Mouse (Mus musculus) telencephalon, adult 2 months (tissue): ENCODE measurements around the gene Bach2.

Experiments used
- DNase-seq: peaks from one replicate; pipeline ENCODE4 v3.0.0-alpha.2; 2011; ENCODE audit warnings: low read depth, low spot score

Gene Bach2

DNA sequence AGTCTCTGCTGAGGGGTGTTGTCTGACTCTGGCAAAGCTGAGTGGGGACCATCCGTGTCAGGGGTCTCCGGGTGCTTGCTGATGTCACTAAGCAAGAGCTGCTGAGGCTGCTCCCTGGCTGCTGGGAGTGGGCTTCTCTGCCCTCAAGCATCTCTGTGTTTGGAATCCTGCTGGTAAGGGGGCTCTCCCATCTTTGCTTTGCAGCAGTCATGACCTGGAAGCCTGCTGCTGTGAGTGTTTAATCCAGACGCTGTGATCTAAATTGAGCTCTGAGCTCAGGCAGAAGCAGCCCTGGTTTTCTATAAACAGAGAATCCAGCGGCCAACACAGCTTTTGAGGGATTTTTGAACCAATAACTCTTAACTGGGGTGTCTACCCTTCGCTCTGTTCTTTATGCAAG, 89.0 kb downstream of the Bach2 start:
- DNase-seq, result no peak

DNA sequence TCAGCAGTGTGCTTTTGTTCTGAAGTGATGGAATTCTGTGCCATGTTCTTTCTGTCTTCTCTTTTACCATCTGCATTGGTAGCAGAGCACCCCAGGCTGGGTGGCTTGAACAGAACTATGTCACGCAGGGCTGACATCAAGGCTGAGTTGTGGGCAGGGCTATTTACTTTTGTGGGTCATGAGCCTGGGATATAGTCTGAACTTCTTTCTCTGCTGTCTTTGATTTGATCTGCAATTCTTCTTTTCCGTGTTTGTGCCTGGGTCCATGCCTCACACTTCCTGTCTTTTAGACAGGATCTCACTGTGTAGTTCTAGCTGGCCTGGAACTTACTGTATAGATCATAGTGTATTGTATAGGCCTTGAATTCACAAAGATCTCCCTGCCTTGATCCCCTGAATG, 90.0 kb downstream of the Bach2 start:
- DNase-seq, result no peak

DNA sequence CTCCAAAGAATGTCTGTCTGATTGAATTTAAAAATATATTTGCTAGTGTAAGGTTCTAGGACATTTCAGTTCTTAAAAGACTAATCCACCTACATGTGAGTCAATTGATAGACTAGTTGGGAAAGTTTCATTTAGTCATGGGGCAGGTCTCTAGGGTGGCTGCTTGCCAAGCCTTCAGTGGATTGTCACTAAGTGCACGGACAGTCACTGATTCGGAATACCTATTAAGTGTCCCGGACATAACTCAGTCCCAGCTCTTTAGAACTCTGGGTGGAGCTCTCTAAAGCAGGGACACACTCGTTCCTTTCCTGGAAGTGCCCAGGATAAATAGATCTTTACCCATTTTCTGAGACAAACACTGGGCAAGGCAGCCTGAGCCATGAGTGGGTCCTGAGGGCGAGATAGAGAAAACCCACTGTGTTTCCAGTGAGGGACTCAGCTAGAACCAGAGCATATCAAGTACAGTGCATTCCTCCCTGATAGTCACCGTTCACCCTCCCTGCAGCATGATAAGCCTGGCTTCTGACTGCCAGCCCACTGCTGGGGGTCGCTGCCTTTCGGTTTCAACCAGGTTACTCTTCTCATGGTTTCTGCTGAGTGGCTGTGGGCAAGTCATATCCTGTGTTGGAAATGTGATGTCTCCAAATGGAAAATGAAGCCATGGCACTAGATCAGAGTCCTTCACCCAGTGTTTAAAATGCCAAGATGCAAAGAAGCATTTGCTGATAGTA, 92.1 kb downstream of the Bach2 start:
- no peak for DNase-seq

DNA sequence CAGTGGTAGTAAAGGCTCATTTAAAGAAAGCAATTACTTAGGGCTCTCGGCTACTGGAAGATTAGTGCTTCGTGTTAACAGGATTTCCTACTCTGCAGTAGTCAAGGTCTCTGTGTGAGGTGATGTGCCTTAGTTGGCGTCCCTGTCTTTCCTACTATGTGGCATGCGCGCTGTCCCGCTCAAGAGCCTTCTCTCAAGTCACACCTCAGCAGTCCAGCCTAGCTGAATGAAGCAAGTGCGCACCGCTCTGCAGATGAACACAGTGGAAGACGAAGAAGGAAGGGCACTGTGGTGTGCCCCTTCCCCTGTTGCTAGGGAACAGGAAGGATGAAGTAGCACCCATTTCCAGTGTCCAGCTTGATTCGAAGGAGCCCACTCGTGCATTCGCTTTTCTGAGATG, 93.4 kb downstream of the Bach2 start:
- no peak for DNase-seq

DNA sequence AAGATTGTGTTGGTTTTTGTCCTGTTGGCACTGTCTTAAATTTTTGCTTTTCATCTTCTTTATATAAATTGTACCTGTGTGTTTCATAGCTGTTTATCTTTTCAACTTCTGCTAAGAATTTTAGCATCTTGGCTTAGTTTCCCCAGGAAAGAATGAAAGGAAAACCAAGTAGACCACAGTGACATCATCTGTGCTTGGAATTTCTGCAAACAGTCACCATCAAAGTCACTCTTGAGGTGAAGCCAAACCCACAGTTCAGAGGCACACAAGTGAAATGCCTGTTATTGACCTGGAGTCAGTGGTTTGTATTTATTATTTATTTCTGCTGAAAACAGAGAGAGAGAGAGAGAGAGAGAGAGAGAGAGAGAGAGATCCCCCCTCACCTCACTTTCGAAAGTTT, 95.5 kb downstream of the Bach2 start:
- DNase-seq, result no peak

DNA sequence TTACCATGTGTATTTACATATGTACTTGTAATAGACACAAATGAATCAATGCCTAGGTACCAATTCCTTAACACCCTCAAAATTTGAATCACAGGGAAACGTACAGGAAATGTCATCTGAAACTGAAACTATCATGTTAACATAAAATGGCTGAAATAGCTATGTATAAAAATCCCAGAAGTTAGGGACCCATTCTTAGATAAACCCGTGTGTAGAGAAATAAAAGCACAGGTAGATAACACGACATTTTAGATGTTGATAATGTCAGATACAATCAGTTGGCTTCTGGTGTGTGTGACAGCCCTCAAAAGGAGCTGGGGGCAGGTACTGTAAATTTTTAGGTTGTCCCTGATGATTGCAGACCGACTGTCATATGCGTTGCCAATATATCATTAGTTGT, 96.2 kb downstream of the Bach2 start:
- DNase-seq, result no peak

DNA sequence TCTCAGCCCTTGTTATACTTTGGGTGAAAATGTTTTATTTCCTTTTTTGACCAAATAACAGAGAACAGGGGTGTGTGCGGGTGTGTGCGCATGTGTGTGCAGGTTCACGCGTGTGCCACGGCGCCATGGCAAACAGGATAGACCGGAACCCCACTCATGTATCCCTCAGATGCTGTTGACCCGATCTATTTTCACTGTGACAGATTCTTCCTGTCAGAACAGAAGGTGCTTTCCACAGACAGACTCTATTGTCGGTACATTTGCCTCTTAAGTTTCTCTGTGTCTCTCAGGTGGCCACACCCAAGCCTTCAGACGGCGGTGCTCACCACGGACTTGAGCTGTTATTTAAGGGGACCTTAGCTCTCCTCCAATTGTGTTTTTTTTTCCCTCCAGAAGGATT, 97.1 kb downstream of the Bach2 start:
- DNase-seq, result no peak

DNA sequence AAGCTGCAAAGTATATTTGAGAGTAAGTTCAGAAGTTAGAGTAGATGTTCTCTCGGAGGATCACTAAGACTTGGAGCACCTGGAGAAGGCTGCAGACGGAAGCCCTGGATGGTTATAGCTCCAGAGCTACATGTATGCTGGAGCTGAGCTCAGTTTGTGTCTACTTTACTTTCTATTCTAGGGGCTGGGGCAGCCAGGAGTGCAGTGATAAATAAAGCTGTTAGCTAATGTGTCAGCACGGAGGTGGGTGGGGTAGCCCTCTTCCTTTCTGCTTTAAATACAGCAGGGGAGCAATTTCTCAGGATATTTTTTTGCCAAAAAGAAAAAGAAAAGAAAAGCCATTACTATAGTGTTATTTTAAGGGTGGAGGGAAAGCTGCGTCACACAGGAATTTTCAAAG, 98.0 kb downstream of the Bach2 start:
- DNase-seq, result no peak

DNA sequence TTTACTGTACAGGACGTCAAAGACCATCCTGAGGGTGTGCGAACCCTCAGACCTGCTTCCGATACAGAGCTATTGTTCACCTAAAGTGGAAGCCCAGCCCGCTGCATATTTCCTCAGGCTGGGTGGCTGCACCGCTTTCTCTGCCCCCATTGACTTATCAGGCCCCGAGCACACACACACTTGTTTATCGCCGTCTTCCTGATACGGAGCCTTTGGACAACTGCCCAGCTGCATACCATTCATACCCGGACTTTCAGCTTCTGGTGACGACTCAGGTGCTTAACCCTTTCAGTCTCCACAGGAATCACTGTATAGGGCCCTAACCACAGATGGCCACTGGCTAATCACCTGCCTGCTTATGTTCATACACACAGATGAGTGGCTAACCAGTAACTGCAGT, 99.0 kb downstream of the Bach2 start:
- DNase-seq, result no peak

DNA sequence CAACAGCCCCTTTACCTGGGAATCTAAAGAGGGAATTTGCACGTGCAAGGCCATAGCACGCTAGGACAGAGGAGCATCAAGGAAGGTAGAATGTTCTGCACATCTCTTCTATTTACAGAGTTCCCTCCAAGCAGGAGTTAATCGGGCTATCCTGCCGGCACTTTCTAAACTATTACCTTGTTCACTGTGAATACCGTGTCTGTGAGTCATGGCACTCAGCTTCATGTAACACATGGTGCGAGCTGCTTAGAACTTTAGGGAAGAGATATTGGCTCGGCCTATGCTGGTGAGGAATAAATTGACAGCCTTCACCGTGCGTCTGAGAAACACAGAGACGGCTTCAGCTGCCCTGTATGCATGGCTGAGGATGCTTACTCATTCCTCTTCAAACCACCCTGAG, 99.8 kb downstream of the Bach2 start:
- DNase-seq, result no peak

DNA sequence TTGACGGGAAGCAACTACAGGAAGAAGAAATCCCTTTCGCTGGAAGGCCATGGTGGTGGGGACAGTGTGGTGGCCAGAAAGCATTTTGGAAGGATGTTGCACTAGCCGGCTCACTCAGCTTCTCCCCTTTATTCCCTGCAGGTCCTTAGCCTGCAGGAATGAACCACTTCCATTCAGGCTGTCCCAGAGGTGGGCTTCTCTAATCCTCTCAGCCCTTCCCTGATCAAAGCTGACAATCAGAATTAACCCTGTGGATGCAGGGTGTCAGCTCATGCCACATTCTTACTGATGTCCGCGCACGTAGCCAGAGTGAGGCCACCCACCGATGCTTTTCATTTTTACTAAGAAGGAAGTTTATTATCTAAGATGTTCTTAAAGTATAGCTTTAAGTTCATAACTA, 102.2 kb downstream of the Bach2 start:
- DNase-seq, result no peak

DNA sequence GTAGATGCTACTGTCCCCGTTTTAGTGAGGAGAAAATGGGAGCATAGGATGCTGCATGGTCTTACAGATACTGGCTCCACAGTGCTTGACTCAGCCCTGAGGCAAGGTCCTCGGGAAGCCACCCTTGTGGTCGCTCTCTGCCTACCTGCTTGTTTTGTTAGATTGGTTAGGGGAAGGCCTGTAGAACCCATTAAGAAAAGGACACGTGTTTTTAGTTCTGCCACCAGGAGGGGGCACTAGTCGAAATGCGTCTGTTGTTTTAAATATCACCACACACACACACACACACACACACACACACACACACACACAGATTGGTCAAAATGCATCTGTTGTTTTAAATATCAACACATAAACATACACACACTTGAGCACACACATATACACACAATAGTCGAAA, 103.7 kb downstream of the Bach2 start:
- no peak for DNase-seq

DNA sequence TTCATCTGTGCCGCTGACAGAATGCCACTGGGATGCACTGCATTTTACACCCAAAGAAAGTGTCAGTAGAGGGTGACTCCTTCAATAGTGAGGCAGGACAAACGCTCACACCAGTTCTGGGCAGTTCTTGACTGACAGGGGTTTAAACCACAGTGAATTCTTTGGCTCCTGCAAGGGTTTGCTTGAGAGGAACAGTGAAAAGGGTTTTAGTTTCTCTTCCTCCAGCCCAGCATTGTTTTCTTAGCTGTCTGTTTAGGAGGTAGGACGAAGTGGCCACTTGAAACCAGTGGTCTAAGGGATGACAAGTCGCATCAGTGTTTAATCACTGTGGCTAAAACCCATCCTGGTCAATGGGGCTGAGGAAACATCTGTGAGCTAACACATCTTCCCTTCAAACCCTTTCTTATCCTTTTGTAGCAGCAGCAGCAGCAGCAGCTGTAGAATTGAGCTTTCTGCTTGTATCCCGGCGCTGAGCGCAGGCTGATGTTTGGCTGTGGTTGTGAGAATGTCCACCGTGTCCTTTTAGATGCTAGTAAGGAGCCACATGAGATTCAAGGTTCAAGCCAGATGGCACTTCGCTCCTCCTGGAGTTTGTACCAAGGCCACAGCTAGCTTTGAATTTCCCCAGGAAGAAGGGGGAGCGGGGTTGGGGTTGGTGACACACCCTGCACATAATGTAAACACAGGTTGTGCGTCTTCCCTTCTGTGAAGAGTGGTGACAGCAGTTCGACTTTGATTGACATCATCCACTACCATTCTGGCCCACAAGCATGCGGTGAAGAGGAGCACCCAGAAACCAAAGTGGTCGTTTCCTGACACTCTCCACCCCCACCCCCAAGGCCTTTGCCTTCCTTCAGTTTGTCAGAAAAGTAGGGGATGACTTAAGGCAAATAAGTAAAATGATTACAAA, 104.9 kb downstream of the Bach2 start:
- no peak for DNase-seq

DNA sequence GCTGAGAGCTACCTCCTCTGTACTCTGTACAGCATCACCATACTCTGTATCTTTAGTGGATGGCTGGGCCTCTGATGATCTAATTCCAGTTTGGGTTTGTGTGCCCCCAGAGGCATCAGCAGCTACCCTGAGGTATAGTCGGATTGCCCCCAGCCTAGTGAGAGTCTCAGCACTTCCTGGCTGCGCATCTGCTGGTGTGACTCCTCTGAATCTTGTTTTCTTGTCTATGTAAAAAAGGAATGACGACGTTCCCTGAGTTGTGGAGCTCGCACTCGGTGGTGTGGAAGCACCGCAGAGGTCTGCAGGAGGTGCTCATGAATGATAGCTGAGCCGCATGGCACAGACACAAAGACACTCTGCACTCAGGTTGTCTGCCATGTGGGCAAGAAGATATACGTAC, 105.7 kb downstream of the Bach2 start:
- no peak for DNase-seq

DNA sequence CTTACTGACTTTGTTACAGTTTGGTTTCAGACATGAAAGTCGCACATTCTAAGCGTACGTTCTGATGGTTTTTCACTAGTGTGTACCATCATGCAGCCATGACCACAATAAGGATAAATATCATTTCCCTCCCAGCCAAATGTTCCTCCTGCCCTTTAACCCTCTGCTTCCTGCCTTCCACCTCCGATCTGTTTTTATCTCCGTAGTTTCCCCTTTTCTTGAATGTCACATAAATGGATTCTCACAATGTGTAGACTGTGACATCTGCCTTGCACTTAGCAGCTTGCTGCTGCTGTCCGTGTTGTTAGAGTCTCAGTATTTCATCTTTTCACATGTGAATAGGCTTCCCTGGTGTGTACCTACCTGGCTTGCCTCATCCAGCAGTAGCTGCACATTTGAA, 108.6 kb downstream of the Bach2 start:
- no peak for DNase-seq

DNA sequence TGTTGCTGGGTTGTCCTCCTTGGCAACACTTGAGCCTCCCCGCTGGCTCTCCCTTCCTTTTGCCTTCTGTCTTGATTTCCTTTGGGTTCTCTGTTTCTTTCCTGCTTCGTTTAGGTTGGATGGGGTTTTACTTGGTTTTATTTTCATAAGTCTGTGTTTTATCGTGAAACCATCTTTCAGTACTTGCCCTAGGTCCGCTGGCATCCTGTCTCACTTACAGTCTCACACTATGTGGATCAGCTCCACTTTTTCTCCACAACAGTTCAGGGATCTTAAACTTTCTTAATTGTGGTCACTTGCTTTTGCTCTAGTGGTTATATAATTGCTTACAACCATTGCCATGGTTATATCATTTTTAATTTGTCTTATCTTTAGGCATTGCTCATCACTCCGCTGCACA, 109.1 kb downstream of the Bach2 start:
- DNase-seq, result no peak

DNA sequence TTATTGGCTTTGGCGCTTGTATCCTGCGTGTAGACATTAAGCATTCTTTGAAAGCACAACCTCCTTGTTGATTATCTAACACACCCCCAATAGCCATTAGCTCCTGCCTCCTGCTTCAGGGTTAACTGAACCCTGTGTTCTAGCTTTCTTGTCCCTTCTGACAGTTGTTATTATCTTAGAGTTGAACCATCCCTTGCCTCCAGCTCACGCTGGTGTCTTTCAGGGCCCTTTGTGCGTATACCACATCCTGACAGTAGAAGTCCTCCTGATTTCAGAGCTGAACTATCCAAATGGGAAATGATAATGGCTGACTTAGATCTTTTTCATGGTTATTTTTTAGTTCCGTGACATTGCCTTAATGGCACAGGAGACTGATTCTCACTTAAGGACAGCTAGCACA, 110.8 kb downstream of the Bach2 start:
- no peak for DNase-seq

DNA sequence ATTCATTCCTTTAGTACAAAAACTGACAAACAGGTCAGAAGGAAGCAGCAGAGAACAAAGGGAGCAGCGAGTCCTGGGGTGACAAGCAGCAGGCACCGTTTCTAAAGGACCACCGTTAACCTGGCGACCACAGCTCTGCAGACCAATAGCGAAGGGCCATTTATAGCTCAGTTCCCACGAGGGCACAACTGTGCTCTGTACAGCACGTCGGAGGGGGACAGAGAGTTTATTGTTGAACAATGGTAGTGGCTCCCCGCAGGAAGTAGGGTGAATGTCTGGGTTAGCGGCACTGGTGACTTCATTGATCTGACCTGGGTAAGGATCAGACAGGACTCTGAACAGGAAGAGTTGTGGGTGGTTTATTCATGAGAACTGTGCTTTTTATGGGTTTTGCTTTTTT, 112.6 kb downstream of the Bach2 start:
- DNase-seq, result no peak

DNA sequence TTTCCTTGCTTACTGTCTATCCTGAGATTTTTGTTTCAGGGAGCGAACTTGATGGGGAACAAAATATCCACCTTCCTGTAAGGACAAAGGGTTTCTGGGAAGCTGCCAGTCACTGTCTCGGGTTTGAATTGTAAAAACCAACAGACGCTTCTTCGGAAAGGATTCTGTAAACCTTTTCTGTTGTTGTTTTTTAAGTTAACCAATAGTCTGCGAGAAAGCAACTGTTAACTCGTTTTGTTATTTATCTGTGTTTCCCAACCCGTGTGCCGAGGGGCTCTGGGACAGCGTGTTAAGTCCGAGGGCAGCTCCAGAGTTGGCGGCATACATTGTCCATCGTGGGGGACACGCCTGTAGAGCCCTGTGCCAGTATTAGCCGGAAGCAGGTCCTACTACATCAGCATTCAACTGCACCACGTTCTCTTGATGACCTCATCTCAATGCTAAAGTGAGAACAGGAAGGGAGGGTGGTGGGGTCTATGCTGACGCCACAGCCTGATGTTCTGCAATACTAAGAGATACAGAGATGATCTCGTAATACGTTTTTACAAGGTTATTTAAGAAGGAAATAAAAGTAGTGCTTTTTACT, 113.2 kb downstream of the Bach2 start:
- no peak for DNase-seq

DNA sequence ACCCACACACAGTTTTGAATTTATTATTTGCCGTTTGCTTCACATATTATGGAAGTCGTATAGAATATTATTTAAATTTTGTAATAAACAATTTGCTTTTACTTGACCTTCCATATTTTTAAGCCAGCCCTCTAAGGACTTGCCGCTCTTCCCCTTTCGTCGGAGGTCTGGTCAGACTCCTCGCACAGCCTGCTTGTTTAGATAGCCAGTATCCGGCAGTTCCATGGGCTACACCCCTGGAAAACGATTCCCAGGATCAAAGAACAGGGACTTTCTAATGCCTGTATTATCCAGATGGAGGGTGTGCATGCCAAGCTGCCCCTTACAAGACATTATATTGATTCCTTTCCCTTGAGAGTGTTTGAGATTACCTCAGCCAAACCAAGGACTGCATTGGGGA, 113.8 kb downstream of the Bach2 start:
- no peak for DNase-seq

DNA sequence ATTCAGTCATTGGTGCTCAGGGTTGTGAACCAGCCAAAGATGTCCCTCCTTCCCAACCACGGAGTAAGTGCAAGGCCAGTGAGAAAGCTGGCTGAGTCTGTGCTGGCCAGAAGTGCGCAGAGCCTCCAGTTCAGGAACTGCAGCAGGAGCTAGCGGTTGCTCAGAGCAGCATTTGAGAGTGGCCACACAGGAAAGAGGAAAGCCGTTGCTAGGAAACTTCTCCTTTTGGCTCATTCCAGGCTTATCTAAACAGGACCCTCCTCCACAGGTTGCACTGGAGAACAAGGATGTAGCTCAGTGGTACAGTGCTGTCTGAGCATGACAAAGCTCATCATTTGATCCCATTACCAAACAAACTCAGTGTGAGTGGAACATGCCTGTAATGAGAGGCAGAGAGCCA, 114.2 kb downstream of the Bach2 start:
- no peak for DNase-seq

DNA sequence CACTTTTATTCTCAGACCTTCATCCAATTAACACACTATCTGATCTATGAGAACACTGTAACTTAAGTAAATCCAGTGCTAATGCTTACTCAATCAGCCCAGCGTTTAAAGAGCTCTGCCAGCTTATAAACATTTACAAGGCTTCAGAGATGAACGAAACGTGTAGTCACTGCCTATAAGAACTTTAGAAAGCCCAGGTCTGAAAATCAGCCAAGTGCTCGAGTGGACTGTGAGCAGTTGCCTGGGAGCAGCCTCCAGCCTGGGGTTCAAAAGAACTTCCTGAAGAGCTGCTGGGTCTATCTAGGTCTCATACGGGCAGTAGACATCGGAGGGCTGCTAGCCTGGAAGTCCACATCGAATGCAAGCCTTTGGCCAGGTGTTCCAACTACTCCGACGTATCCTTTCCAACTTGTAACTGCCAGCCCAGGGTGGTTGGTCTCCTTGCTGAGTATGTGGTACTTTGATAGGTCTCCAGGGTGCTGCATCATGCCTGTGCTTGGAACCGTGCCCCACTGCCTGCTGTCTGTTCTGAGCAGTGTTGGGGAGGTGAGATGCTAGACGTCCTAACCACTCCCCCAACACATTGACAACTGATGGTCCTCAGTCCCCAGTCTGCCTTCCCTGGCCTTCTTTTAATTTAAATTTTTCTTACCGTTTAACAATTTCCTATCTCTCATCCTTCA, 117.5 kb downstream of the Bach2 start:
- no peak for DNase-seq
